Mouse (Mus musculus) ovary, adult 10 weeks (tissue): Measurements from ENCODE around the gene Fam205a3. TPM values are rescaled to one million over a fixed set of nuclear protein-coding genes. Genes with fewer than 3 reads are reported as not detected.

Experiments used
- polyA plus RNA-seq: library from polyadenylated mRNA; stranded (reverse); fragments of 350-450 nt; fragmentation: Illumina TruSeq; extraction: RNeasy Lipid Tissue Mini Kit (QIAGEN cat#74804); gene quantifications from one replicate; pipeline ENCODE4 v1.2.3, GENCODE M21; 2014

Gene Fam205a3
- not detected for polyA plus RNA-seq

GRCm38 (mm10) chr4:42318034-42318433 lies at the start of gene Fam205a3:
Gene Fam205a3 (plus strand): TSS chr4:42318334.

GRCm38 (mm10) chr4:42293967-42294366 lies 24.2 kb upstream of the Fam205a3 start, which contains the start of gene Gm21953:
Gene Gm21953 (plus strand): TSS chr4:42294267.

Other genes with a start within 250 kb of the Fam205a3 start
- not detected for gene Gm3893, start 227.1 kb upstream of the Fam205a3 start, polyA plus RNA-seq
- gene Gm13304, start 203.5 kb upstream of the Fam205a3 start, polyA plus RNA-seq: 1.3 TPM
- not detected for gene Gm13306, start 164.9 kb upstream of the Fam205a3 start, polyA plus RNA-seq
- gene Gm13305, start 149.7 kb upstream of the Fam205a3 start, polyA plus RNA-seq: not detected
- 1.3 TPM for gene Gm10600, start 77.7 kb upstream of the Fam205a3 start, polyA plus RNA-seq
- 6.1 TPM for gene Ccl21b, start 62.6 kb upstream of the Fam205a3 start, polyA plus RNA-seq
- gene Gm21953, start 24.1 kb upstream of the Fam205a3 start, polyA plus RNA-seq: not detected
- not detected for gene Gm21586, start 121.0 kb downstream of the Fam205a3 start, polyA plus RNA-seq
- gene Gm2163, start 148.4 kb downstream of the Fam205a3 start, polyA plus RNA-seq: 0.20 TPM
- gene Fam205a2, start 209.8 kb downstream of the Fam205a3 start, polyA plus RNA-seq: not detected